Mouse (Mus musculus) myocyte (in vitro differentiated cells): ENCODE measurements around the gene Tenm4.

Source experiments
- MAX ChIP-seq: IDR thresholded peaks from one replicate; pipeline ENCODE4 v1.6.1; 2011; ENCODE audit warnings: low read depth, mild to moderate bottlenecking, control low read depth
- POLR2A ChIP-seq: IDR thresholded peaks from one replicate; pipeline ENCODE4 v1.6.1; 2011; ENCODE audit warnings: low read depth, mild to moderate bottlenecking, control low read depth, moderate library complexity; ENCODE audit not compliant: insufficient read length
- REST ChIP-seq: IDR thresholded peaks from one replicate; pipeline ENCODE4 v1.6.1; 2011; ENCODE audit warnings: mild to moderate bottlenecking, control low read depth, moderate library complexity; ENCODE audit not compliant: insufficient read depth, insufficient read length
- SRF ChIP-seq: IDR thresholded peaks from one replicate; pipeline ENCODE4 v1.6.1; 2011; ENCODE audit warnings: low read depth; ENCODE audit not compliant: control insufficient read depth, insufficient read length
- USF1 ChIP-seq: IDR thresholded peaks from one replicate; pipeline ENCODE4 v1.6.1; 2011; ENCODE audit warnings: low read depth, mild to moderate bottlenecking, control low read depth, moderate library complexity

- no peak for TF ChIP-seq REST
- TF ChIP-seq POLR2A = no peak
- TF ChIP-seq MAX = no peak
- no peak for TF ChIP-seq SRF
- no peak for TF ChIP-seq USF1
These were observed 109.7 kb downstream of the Tenm4 start for GRCm38 (mm10) chr7:96280795-96281194.
